Mouse (Mus musculus): ENCODE data around the gene Serp1.

The Serp1 gene

DNA sequence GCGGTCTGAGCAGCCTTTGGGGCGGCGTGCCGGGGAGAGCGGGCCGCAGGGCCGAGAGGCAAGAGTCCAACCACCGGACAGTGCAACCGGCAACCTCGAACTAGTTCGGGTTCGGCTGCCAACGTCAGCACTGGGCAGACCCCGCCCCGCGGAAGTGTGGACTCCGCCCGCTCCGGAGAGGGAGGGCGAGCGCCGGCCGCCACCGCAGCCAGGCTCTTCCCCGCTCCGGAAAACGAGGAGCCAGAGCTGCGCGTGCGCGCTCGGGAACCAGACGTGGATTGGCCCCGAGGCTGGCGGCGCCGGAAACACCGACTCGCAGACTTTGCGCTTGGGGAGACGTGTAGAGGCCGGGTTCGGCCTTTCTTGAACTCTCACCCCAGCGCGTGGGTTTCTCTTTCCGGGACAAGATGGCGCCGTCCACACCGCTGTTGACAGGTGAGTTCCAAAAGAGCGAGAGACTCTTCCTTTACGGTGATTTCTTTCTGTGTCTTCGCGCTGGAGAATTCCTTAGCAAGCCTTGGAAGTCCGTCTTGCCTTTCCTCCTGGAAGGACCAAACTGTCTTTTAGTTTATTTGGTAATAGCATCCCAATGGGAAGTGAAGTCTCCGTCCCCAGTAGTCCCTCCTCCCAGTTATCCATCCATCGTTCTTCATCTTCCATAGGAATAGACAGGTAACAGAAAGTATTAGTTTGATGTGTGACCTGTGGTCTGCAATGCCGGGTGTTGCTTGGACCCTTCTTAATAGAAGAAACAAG, at the start of gene Serp1, which contains the start of gene Eif2a:
TSS of gene Serp1 (minus strand) at position 241 of the 756 bp plus-strand sequence.
TSS of gene Eif2a (plus strand) at position 170 of the 756 bp plus-strand sequence.
- peak; percentile 97 to 99 for DNase-seq

- DNase-seq = no peak
These were observed 45.1 kb upstream of the Serp1 start for GRCm38 (mm10) chr3:58570821-58571220.

DNA sequence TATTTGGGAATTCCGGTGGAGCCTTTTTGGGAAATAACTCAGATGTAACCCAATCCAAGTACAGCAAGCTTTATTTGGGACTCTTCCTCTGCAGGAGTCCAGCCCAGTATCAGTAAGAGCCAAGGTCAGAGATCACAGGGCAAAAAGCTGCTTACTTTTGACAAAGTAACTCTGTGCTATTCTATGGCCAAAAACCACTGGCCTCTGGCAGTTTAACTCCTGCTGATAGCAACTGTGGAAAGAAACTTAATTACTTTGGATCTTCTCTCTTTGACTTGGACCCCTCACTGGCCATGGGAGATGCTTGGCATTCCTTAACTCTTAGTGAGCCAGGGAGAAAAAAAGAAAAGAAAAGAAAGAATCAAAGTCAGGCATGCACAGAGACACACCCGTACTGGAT, 35.7 kb upstream of the Serp1 start:
- no peak for DNase-seq

GRCm38 (mm10) chr3:58559887-58560286, 34.2 kb upstream of the Serp1 start:
- DNase-seq = no peak

GRCm38 (mm10) chr3:58556649-58557048, 31.0 kb upstream of the Serp1 start:
- no peak for DNase-seq

DNA sequence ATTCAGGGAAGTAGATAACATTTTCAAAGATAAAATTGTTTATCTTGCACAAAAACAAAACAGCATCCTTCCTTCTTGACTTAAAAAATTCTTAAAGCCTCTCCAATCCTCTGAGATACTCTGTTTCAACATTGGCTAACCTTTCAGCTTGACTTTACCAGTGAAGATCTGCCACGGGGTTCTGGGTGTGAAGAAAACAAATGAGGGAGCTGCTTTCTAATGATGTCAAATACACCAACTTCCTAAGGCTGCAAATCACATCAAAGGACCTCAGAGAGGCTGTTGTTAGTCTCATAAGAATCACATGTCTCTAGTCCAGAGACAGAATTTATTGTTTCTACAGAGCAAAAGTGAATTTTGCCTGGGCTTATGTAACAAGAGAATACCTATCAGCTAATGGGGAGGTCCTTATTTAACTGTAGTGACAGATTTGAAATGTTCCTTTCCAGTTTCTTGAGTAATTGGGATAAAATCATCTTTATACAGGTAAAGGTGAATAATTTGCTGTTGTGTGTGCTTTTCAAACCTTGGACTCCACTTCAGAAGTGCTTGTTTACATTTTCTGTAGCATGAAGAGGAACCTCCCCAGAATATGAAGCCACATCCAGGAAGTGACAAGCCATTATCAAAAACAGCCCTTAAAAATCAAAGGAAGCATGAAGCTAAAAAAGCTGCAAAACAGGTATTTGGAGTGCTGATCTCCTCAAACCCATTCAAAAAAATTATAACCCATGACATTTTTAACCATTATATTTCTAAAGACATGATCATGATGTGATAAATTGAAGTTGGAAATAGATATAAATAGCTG, 26.5 kb upstream of the Serp1 start:
- no peak for DNase-seq

GRCm38 (mm10) chr3:58536573-58536972, 10.9 kb upstream of the Serp1 start:
- DNase-seq = no peak

- no peak for DNase-seq
These were observed 681 bp upstream of the Serp1 start for GRCm38 (mm10) chr3:58526408-58526737.

DNA sequence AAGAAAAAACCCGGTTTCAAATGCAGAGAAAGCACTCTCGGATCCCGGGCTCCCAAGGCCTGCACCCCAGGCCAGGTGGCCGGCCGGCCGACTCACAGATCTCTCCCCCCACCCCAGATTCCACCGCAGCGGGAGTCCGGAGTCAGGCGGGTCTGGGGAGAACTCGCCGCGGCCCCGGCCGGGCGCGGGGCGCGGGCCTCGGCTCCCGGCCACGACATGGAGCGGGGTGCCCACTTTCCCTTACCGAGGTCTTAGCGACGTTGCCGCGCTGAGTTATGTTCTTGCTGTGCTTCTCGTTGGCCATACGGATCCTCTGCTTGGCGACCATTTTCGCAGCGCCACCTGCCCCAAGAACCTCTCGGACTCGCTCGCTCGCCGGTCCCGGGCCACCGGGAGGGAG, 526 bp downstream of the Serp1 start:
- DNase-seq = peak in 1 of 2 experiments; percentile 74

- no peak for DNase-seq
These were observed 1.4 kb downstream of the Serp1 start for GRCm38 (mm10) chr3:58524246-58524645.

GRCm38 (mm10) chr3:58523386-58523785, 2.3 kb downstream of the Serp1 start:
- DNase-seq = no peak

DNA sequence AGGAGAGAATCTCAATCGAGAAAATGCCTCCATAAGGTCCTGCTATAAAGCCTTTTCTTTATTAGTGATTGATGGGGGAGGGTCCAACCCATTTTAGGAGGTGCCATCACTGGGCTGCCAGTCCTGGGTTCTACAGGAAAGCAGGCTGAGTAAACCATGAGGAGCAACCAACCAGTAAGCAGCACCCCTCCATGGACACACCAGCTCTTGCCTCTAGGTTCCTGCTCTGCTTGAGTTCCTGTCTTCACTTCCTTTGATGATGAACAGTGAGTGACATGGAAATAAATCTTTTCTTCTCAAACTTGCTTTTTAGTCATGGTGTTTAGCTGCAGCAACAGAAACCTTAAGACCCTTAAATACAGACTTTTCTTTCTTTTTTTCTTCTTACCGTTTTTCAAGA, 4.3 kb downstream of the Serp1 start:
- DNase-seq = no peak

GRCm38 (mm10) chr3:58520286-58520685, 5.4 kb downstream of the Serp1 start:
- DNase-seq = no peak

GRCm38 (mm10) chr3:58519536-58519935, 6.2 kb downstream of the Serp1 start:
- DNase-seq = no peak

GRCm38 (mm10) chr3:58518962-58519361, 6.7 kb downstream of the Serp1 start:
- no peak for DNase-seq

- DNase-seq = no peak
These were observed 7.9 kb downstream of the Serp1 start for GRCm38 (mm10) chr3:58517800-58518199.

- DNase-seq = no peak
These were observed 8.4 kb downstream of the Serp1 start for GRCm38 (mm10) chr3:58517258-58517657.

- DNase-seq = no peak
These were observed 9.1 kb downstream of the Serp1 start for GRCm38 (mm10) chr3:58516602-58516976.

DNA sequence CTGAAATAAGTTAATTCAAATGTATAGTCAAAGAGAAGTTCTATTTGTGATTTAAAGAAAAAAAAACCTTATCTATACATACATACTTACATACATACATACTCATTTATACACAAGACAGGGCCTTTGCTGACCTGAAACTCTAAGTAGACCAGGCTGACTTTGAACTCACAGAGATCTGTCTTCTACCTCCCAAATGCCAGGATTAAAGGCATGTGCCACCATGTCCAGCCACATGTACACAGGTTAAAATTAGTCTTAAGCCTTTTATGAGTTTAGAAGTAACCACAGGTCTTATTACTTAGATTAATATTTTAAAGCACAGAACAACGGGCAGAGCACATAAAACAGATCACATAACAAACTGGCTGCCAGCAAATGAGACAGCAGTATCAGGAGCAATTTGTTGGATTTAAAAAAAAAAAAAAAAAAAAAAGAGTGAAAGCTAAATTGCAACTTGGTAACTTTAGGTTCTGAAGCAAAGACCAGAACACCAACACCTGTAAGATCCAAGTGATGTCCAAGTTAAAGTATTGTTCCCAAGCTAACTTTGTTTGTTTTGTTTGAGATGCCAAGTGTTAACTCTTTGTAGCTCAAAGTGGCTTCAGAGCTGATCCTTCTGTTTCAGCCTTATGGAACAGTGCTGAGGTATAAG, 9.6 kb downstream of the Serp1 start:
- DNase-seq = no peak

- DNase-seq = no peak
These were observed 12.2 kb downstream of the Serp1 start for GRCm38 (mm10) chr3:58513483-58513882.

DNA sequence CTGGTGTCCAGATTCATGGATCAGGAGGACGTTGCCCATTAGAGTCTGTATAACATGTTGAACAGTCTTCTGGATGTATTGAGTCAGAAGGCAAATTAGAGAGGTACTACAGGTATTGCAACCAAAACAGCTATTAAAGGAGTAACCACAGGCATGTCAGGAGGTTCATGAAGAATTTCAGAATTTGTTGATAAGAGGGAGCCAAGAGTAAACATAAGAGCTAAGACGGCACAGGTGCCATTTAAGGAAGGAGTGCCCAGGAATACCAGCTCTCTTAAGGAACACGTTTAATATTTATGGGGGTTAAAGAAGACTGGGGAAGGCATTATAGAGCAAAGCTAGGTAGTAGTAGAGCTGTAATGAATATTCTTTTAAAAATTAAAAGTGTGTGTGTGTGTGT, 13.0 kb downstream of the Serp1 start:
- no peak for DNase-seq

- no peak for DNase-seq
These were observed 14.1 kb downstream of the Serp1 start for GRCm38 (mm10) chr3:58511581-58511980.

- no peak for DNase-seq
These were observed 17.5 kb downstream of the Serp1 start for GRCm38 (mm10) chr3:58508020-58508750.
